In the genomic region with DNA sequence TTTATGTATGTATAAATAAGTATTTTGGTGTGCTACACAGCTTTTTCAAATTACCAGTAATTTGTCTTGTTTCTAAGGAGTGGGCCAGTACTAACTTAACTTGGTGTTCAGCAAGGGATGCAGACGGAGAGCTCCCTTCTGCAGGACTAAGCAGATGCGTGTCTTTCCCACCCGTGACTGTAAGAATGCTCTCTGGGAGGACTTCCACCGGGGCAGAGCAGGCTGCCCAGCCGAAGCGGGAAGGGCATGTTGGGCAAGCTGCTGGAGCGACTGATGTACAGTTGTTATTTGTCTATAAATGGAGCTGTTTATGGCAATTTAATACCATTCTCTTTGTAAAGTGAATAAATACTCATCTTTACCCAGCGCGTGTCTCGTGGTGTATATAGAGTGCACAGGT, we compare ENCODE assay signal across 16 mouse cellular contexts.
"Had no signal": no experiment of that assay in that cellular context is flagged by ENCODE, and none has a peak within 500 bp of the region (broad histone marks: within the 10 kb centered on the region; RNA-seq: fewer than 3 reads in every experiment).

No protein-coding gene starts in this region.

- H3K4me2 ChIP-seq: neural tube, embryonic 13.5 days; neural tube, embryonic 15.5 days; stomach, embryonic 15.5 days had no signal

- DNase-seq: retina, postnatal 1 day; right cerebral cortex, adult 18-20 months; right cerebral cortex, postnatal 14 days; right cerebral cortex, postnatal 25 days; right cerebral cortex, postnatal 4 days; spleen, adult 18-20 months; thymus, adult 18-20 months; thymus, adult 2 months; thymus, postnatal 14 days; thymus, postnatal 25 days; thymus, postnatal 36 days; thymus, postnatal 4 days had no signal

- H3K27ac ChIP-seq: neural tube, embryonic 13.5 days; neural tube, embryonic 15.5 days; stomach, embryonic 15.5 days; stomach, postnatal 0 days had no signal

- H3K27me3 ChIP-seq: neural tube, embryonic 13.5 days; neural tube, embryonic 15.5 days; stomach, embryonic 15.5 days had no signal

- H3K9me3 ChIP-seq: neural tube, embryonic 13.5 days; neural tube, embryonic 15.5 days; stomach, embryonic 15.5 days had no signal

- H3K9ac ChIP-seq: neural tube, embryonic 13.5 days; neural tube, embryonic 15.5 days; stomach, embryonic 15.5 days had no signal

- H3K4me3 ChIP-seq: neural tube, embryonic 13.5 days; neural tube, embryonic 15.5 days; stomach, embryonic 15.5 days had no signal

- H3K4me1 ChIP-seq: stomach, embryonic 15.5 days had no signal
